Mouse (Mus musculus) MEL (cell line): Measurements from ENCODE around the gene Olfr68. TPM values are rescaled to one million over a fixed set of nuclear protein-coding genes. Genes with fewer than 3 reads are reported as not detected.
"Not testable (repeated sequence)": the region's sequence is repeated elsewhere in the genome, so short reads cannot be mapped to it uniquely, and the experiment has no call there.

Experiments used
- DNase-seq: peaks from one replicate; pipeline ENCODE4 v3.0.0; 2011; ENCODE audit warnings: low read depth, low spot score
- H3K27ac ChIP-seq: 2 replicates; pipeline ENCODE4 v1.5.1; 2012; ENCODE audit warnings: low read depth, mild to moderate bottlenecking, control low read depth, low read length, moderate library complexity; ENCODE audit not compliant: control insufficient read depth
- H3K27me3 ChIP-seq, 2 experiments: fragments of 150-350 bp in 1 of 2; sonication (generic) in 1 of 2; 2 replicates each; pipeline ENCODE4 v1.6.1; 2012; ENCODE audit warnings: low read length in 2 of 2, mild to moderate bottlenecking in 2 of 2, improper control_type of control experiment in 1 of 2, moderate library complexity in 1 of 2; ENCODE audit not compliant: insufficient read depth in 2 of 2, control insufficient read depth in 1 of 2
- H3K36me3 ChIP-seq, 2 experiments: 2 replicates each; pipeline ENCODE4 v1.6.1; 2012 to 2014; ENCODE audit warnings: low read length in 2 of 2, improper control_type of control experiment in 1 of 2, inconsistent platforms in 1 of 2, mild to moderate bottlenecking in 1 of 2; ENCODE audit not compliant: insufficient read depth in 2 of 2, control insufficient read depth in 1 of 2
- H3K4me1 ChIP-seq, 2 experiments: fragments of 150-350 bp in 1 of 2; sonication (generic) in 1 of 2; 2 replicates each; pipeline ENCODE4 v1.6.1; 2012; ENCODE audit warnings: low read length in 2 of 2, improper control_type of control experiment in 1 of 2, mild to moderate bottlenecking in 1 of 2; ENCODE audit not compliant: insufficient read depth in 2 of 2, control insufficient read depth in 1 of 2
- H3K4me3 ChIP-seq, 2 experiments: fragments of 150-350 bp in 1 of 2; sonication (generic) in 1 of 2; 2 replicates each; pipeline ENCODE4 v1.5.1; 2012; ENCODE audit warnings: low read depth in 2 of 2, low read length in 2 of 2, mild to moderate bottlenecking in 2 of 2, moderate library complexity in 2 of 2, control low read depth in 1 of 2, improper control_type of control experiment in 1 of 2; ENCODE audit not compliant: control insufficient read depth in 1 of 2, insufficient read depth in 1 of 2
- H3K79me2 ChIP-seq: 2 replicates; pipeline ENCODE4 v1.6.1; 2012; ENCODE audit warnings: mild to moderate bottlenecking, low read length, moderate library complexity; ENCODE audit not compliant: control insufficient read depth, poor library complexity, insufficient read depth
- H3K9ac ChIP-seq: 2 replicates; pipeline ENCODE4 v1.6.1; 2012; ENCODE audit warnings: low read depth, mild to moderate bottlenecking, control low read depth, low read length, moderate library complexity; ENCODE audit not compliant: control insufficient read depth, poor library complexity, severe bottlenecking
- H3K9me3 ChIP-seq: fragments of 150-350 bp; sonication (generic); replicated peaks from 2 replicates; pipeline ENCODE4 v1.6.1; 2012; ENCODE audit warnings: mild to moderate bottlenecking, low read length, improper control_type of control experiment, moderate library complexity; ENCODE audit not compliant: insufficient read depth
- CHD1 ChIP-seq: IDR thresholded peaks from 2 replicates; pipeline ENCODE4 v1.6.1; 2012; ENCODE audit warnings: low read depth, mild to moderate bottlenecking, inconsistent platforms, low read length, improper control_type of control experiment
- E2F4 ChIP-seq: IDR thresholded peaks from 2 replicates; pipeline ENCODE4 v1.6.1; 2011; ENCODE audit warnings: low read depth, low read length, improper control_type of control experiment, borderline replicate concordance
- EP300 ChIP-seq, 2 experiments: IDR thresholded peaks; 2 replicates each; pipeline ENCODE4 v1.6.1; 2011; ENCODE audit warnings: improper control_type of control experiment in 2 of 2, low read length in 2 of 2, low read depth in 1 of 2, mild to moderate bottlenecking in 1 of 2
- GABPA ChIP-seq: IDR thresholded peaks from 2 replicates; pipeline ENCODE4 v1.6.1; 2012; ENCODE audit warnings: low read depth, mild to moderate bottlenecking, inconsistent platforms, low read length, improper control_type of control experiment, moderate library complexity
- GATA1 ChIP-seq: IDR thresholded peaks from 2 replicates; pipeline ENCODE4 v1.6.1; 2011; ENCODE audit warnings: low read depth, low read length, improper control_type of control experiment
- JUND ChIP-seq: IDR thresholded peaks from 2 replicates; pipeline ENCODE4 v1.6.1; 2011; ENCODE audit warnings: low read depth, mild to moderate bottlenecking, improper control_type of control experiment, low read length
- MAFK ChIP-seq: IDR thresholded peaks from 2 replicates; pipeline ENCODE4 v1.6.1; 2011; ENCODE audit warnings: low read depth, mild to moderate bottlenecking, low read length, improper control_type of control experiment, borderline replicate concordance
- MEF2A ChIP-seq: IDR thresholded peaks from 2 replicates; pipeline ENCODE4 v1.6.1; 2014; ENCODE audit warnings: low read depth, mild to moderate bottlenecking, inconsistent platforms, low read length, improper control_type of control experiment; ENCODE audit not compliant: poor library complexity, insufficient replicate concordance, severe bottlenecking; ENCODE audit errors: extremely low read depth
- POLR2AphosphoS5 ChIP-seq: IDR thresholded peaks from 2 replicates; pipeline ENCODE4 v1.6.1; 2012; ENCODE audit warnings: low read depth, borderline replicate concordance, mild to moderate bottlenecking, inconsistent platforms, low read length, moderate library complexity, mixed read lengths
- SMC3 ChIP-seq: IDR thresholded peaks from 2 replicates; pipeline ENCODE4 v1.6.1; 2011; ENCODE audit warnings: low read depth, low read length, improper control_type of control experiment
- USF2 ChIP-seq, 2 experiments: IDR thresholded peaks; 2 replicates each; pipeline ENCODE4 v1.6.1; 2011 to 2012; ENCODE audit warnings: improper control_type of control experiment in 2 of 2, low read length in 2 of 2, borderline replicate concordance in 1 of 2, inconsistent platforms in 1 of 2, low read depth in 1 of 2, mild to moderate bottlenecking in 1 of 2; ENCODE audit not compliant: insufficient read depth in 1 of 2
- polyA plus RNA-seq, 2 experiments: library from polyadenylated mRNA; stranded (reverse) in 1 of 2; unstranded in 1 of 2; fragments of >175 nt in 1 of 2; fragments of >200 nt in 1 of 2; gene quantifications; 2 replicates each; pipeline versions ENCODE4 v1.2.1 to v1.2.4; 2012; ENCODE audit warnings: low replicate concordance in 2 of 2, low read depth in 1 of 2; ENCODE audit not compliant: insufficient read length in 2 of 2, insufficient read depth in 1 of 2, missing spikeins in 1 of 2
- total RNA-seq: library from RNA; depleted of rRNA; stranded (reverse); fragments of 300-350 nt; gene quantifications from 2 replicates; pipeline ENCODE4 v1.2.3, GENCODE M21; 2012; rRNA removed

Gene Olfr68
- total RNA-seq (not detected in 2 replicates), polyA plus RNA-seq (not detected)

GRCm38 (mm10) chr7:103779598-103779997, at the start of gene Olfr68:
TSS of gene Olfr68 (minus strand) at chr7:103779698.
- H3K27me3 ChIP-seq = peaks cover 2 to 6% of the 10 kb centered on the region in 2 experiments; a peak in 3 of 4 replicates
- no peak within 1 kb of the TSS for H3K27ac ChIP-seq
- no peaks in the 10 kb centered on the region for H3K9me3 ChIP-seq
- H3K79me2 ChIP-seq = no peaks in the 10 kb centered on the region
- no peak within 1 kb of the TSS for H3K4me3 ChIP-seq
- no peak within 1 kb of the TSS for H3K9ac ChIP-seq
- H3K36me3 ChIP-seq = no peaks in the 10 kb centered on the region
- TF ChIP-seq E2F4 = no peak
- no peak for TF ChIP-seq USF2 (IDR thresholded peaks at IDR 0.05; ENCODE audit: borderline replicate concordance in 1 of 2, insufficient read depth in 1 of 2, low read depth in 1 of 2, low read length in 2 of 2)
- TF ChIP-seq JUND = no peak
- no peak for TF ChIP-seq MEF2A
- TF ChIP-seq, all 39 proteins: peak for 0
- no peaks in the 10 kb centered on the region for H3K4me1 ChIP-seq
- no peak for DNase-seq

GRCm38 (mm10) chr7:103827808-103828207, 48.3 kb upstream of the Olfr68 start, which contains the start of gene Hbb-bs:
TSS of gene Hbb-bs (minus strand) at chr7:103828096.
- no peak within 1 kb of the TSS for H3K27ac ChIP-seq
- H3K79me2 ChIP-seq = no peaks in the 10 kb centered on the region
- DNase-seq = peak; percentile 38
- H3K27me3 ChIP-seq = no peaks in the 10 kb centered on the region
- H3K9ac ChIP-seq = no peak within 1 kb of the TSS
- no peaks in the 10 kb centered on the region for H3K9me3 ChIP-seq
- TF ChIP-seq GABPA (no peak), EP300 (IDR thresholded peaks at IDR 0.05; ENCODE audit: low read depth in 1 of 2, low read length in 2 of 2) (peak in 1 of 2 experiments; percentile 5; a peak in 1 of 4 replicates), CHD1 (no peak), MAFK (no peak), POLR2AphosphoS5 (peak; percentile 64; the same call in 1 of the 2 replicates), GATA1 (0 out of 2 replicates have a peak, but pooled peaks have one; percentile 13), SMC3 (no peak)
- peaks cover 6 to 11% of the 10 kb centered on the region in 2 experiments for H3K4me1 ChIP-seq
- no peak within 1 kb of the TSS for H3K4me3 ChIP-seq
- H3K36me3 ChIP-seq = peaks cover 0 to 6% of the 10 kb centered on the region in 2 experiments; a peak in 2 of 4 replicates

- H3K4me1 ChIP-seq = peaks cover 6 to 11% of the 10 kb centered on the region in 2 experiments
- H3K9me3 ChIP-seq, H3K27ac ChIP-seq, H3K4me3 ChIP-seq, DNase-seq, H3K36me3 ChIP-seq, H3K79me2 ChIP-seq, H3K27me3 ChIP-seq, H3K9ac ChIP-seq: not testable (repeated sequence)
Measured at GRCm38 (mm10) chr7:103827139-103827538, 47.6 kb upstream of the Olfr68 start.
